Mouse (Mus musculus) right cerebral cortex, adult 2 months (tissue): ENCODE measurements at regions not wholly inside any gene's neighbourhood (a gene's known extent, or its start where the extent isn't known, plus 50 kb on each side); places are given as distances from the start of the nearest gene placed in this dataset.
A peak's percentile ranks its signal among the peaks of the same experiment; 100 is the strongest.

ENCODE experiments used
- DNase-seq, 2 experiments: peaks; one replicate each; pipeline ENCODE4 v3.0.0; 2021 to 2022; ENCODE audit warnings: low spot score in 2 of 2

- no peak for DNase-seq
Observed at GRCm38 (mm10) chr12:12643247-12643963, 298.3 kb downstream of the Mycn start.

- no peak for DNase-seq
Observed at GRCm38 (mm10) chr12:12635308-12635707, 306.4 kb downstream of the Mycn start.

- DNase-seq, result no peak
Observed at GRCm38 (mm10) chr12:12627597-12627996, 314.1 kb downstream of the Mycn start.

- DNase-seq, result no peak
Observed at GRCm38 (mm10) chr12:12625788-12626187, 315.9 kb downstream of the Mycn start.

- DNase-seq, result peak; percentile 90
Observed at GRCm38 (mm10) chr12:12622712-12623292, 318.9 kb downstream of the Mycn start.

GRCm38 (mm10) chr12:12621506-12621905 is 320.2 kb downstream of the Mycn start:
- DNase-seq, result no peak

GRCm38 (mm10) chr12:12620316-12620715 is 321.4 kb downstream of the Mycn start:
- DNase-seq, result no peak

- no peak for DNase-seq
Observed at GRCm38 (mm10) chr12:12619431-12619830, 322.3 kb downstream of the Mycn start.

- no peak for DNase-seq
Observed at GRCm38 (mm10) chr12:12612520-12612919, 329.2 kb downstream of the Mycn start.

- no peak for DNase-seq
Observed at GRCm38 (mm10) chr12:12610861-12611260, 330.9 kb downstream of the Mycn start.

- no peak for DNase-seq
Observed at GRCm38 (mm10) chr12:12607995-12608394, 333.7 kb downstream of the Mycn start.

- no peak for DNase-seq
Observed at GRCm38 (mm10) chr12:12606911-12607310, 334.8 kb downstream of the Mycn start.

- no peak for DNase-seq
Observed at GRCm38 (mm10) chr12:12605495-12605894, 336.2 kb downstream of the Mycn start.

GRCm38 (mm10) chr12:12601362-12601761 is 339.4 kb downstream of the Fam49a start:
- DNase-seq, result no peak

- DNase-seq, result no peak
Observed at GRCm38 (mm10) chr12:12595399-12595798, 333.5 kb downstream of the Fam49a start.

- no peak for DNase-seq
Observed at GRCm38 (mm10) chr12:12594567-12594966, 332.6 kb downstream of the Fam49a start.

- DNase-seq, result no peak
Observed at GRCm38 (mm10) chr12:12593343-12593742, 331.4 kb downstream of the Fam49a start.

GRCm38 (mm10) chr12:12590753-12591291 is 328.9 kb downstream of the Fam49a start:
- DNase-seq, result peak; percentile 5 to 19

- DNase-seq, result no peak
Observed at GRCm38 (mm10) chr12:12588771-12589370, 326.9 kb downstream of the Fam49a start.

- no peak for DNase-seq
Observed at GRCm38 (mm10) chr12:12586436-12586835, 324.5 kb downstream of the Fam49a start.

GRCm38 (mm10) chr12:12581271-12582186 is 319.6 kb downstream of the Fam49a start:
- DNase-seq, result no peak

- DNase-seq, result no peak
Observed at GRCm38 (mm10) chr12:12580763-12581178, 318.8 kb downstream of the Fam49a start.
